Mouse (Mus musculus): Measurements from ENCODE around the gene Tnfsfm13. TPM values are rescaled to one million over a fixed set of nuclear protein-coding genes. Genes with fewer than 3 reads are reported as not detected.

The Tnfsfm13 gene
- polyA plus RNA-seq (2017; shearing (Covaris generic)), result not detected

GRCm38 (mm10) chr11:69695361-69696181, at the start of gene Tnfsfm13, which contains the start of gene Tnfsf12:
Tnfsfm13 (minus strand) TSS chr11:69696098.
Tnfsf12 (minus strand) TSS chr11:69695849.

GRCm38 (mm10) chr11:69685526-69686148, 10.3 kb downstream of the Tnfsfm13 start, which contains the start of gene Tnfsf13:
Tnfsf13 (minus strand) TSS chr11:69685784.

DNA sequence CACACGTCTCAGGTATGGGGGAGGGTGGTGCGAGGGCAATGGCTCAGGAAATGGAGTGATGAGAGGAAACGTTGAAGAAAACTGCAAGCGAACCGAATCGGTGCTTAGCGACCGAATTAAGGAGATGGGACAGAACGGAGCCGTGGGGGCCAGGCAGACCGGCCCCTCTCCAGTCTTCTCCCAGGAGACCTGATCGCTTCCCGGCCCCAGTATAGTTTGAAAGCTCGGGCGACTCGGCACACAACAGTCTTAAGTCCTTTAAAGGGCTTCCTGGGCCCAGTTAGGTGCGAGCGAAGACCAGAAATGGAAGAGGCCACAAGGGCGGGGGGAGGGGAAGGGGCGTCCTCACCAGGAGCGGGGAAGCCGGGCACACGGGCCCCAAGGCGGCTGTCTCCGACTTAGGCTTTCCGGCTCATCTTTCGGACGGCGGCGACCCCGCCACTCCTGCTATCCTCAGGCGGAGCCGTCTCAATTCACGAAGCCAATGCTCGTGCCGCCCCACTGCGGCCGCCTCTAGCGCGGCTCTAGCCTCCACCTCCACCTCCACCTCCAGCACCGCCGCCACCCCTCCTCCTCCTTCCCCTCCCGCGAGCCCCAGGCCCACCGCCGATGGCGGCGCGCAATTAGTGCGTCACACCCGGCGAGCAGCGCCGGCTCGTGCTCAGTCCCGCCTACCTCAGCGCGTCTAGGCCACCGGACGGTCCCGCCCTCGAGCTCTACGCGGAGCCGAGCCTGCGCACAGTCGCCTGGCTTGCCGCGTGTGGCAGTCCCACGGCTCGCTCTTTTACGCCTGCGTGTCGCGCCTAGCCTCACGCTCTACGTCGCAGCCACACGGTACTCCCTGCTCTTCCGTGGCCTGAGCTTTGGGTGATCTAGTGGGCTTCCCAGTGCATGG, 14.3 kb downstream of the Tnfsfm13 start, which contains the start of gene Senp3:
Senp3 (minus strand) TSS at position 771 of the 895 bp plus-strand sequence.

GRCm38 (mm10) chr11:69672211-69672706, 23.6 kb downstream of the Tnfsfm13 start, which contains the start of gene Eif4a1:
Eif4a1 (minus strand) TSS chr11:69672423.

GRCm38 (mm10) chr11:69665961-69666664, 29.8 kb downstream of the Tnfsfm13 start, which contains the start of gene Cd68:
Cd68 (minus strand) TSS chr11:69666153.

DNA sequence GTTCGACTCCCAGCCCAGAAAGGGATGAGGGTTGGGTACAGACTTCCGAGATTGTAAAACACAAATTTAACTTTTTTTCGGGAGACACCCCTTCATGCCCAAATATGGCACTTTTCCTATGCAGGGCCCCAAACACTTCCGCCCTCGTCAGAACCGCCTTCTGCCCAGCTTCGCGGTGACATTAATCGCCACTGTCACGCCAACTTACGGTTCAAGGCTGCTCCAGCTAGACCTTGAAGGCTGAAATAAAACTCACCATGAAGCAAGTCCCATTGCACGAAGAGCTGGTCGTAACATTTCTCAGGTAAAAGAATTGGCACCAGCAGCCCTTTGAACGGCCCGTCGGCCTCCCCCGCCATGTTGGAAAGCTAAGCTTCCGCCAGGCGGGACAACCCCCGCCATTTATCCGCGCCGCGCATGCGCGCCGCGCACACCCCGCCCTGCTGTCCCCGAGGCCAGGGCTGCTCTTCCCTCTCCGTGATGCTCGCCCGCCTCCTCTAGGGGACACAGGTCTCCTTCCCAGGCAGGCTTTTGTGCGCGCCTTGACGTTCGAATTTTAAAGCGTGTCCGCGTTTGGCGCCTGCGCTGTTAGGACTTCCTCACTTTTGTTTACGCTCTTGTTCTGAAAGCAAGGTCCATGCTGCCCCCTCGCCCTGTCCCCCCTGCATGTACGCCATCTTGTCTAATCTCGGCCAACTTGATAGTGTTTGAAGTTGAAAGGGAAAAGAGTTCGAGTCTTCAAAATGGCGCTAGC, 33.5 kb downstream of the Tnfsfm13 start, which contains the start of gene Mpdu1:
Mpdu1 (minus strand) TSS at position 430 of the 754 bp plus-strand sequence.

GRCm38 (mm10) chr11:69655264-69656064, 40.4 kb downstream of the Tnfsfm13 start, which contains the start of gene Sox15:
Sox15 (plus strand) TSS chr11:69655314.

Other genes starting within 250 kb of the Tnfsfm13 start
- 0.02 TPM for gene Dnah2, start 147.0 kb downstream of the Tnfsfm13 start, polyA plus RNA-seq (2017; shearing (Covaris generic))
- 0.11 TPM for gene Efnb3, start 135.9 kb downstream of the Tnfsfm13 start, polyA plus RNA-seq (2017; shearing (Covaris generic))
- 14.9 TPM for gene Wrap53, start 115.8 kb downstream of the Tnfsfm13 start, polyA plus RNA-seq (2017; shearing (Covaris generic))
- gene Trp53, start 115.7 kb downstream of the Tnfsfm13 start, polyA plus RNA-seq (2017; shearing (Covaris generic)), result 212 TPM
- not detected for gene Atp1b2, start 90.2 kb downstream of the Tnfsfm13 start, polyA plus RNA-seq (2017; shearing (Covaris generic))
- not detected for gene Shbg, start 78.2 kb downstream of the Tnfsfm13 start, polyA plus RNA-seq (2017; shearing (Covaris generic))
- not detected for gene Sat2, start 74.1 kb downstream of the Tnfsfm13 start, polyA plus RNA-seq (2017; shearing (Covaris generic))
- gene Fxr2, start 63.1 kb downstream of the Tnfsfm13 start, polyA plus RNA-seq (2017; shearing (Covaris generic)), result 73.2 TPM
- gene Sox15, start 40.8 kb downstream of the Tnfsfm13 start, polyA plus RNA-seq (2017; shearing (Covaris generic)), result not detected
- gene Mpdu1, start 33.5 kb downstream of the Tnfsfm13 start, polyA plus RNA-seq (2017; shearing (Covaris generic)), result 49.4 TPM
- 2.1 TPM for gene Cd68, start 29.9 kb downstream of the Tnfsfm13 start, polyA plus RNA-seq (2017; shearing (Covaris generic))
- gene Eif4a1, start 23.7 kb downstream of the Tnfsfm13 start, polyA plus RNA-seq (2017; shearing (Covaris generic)), result 703 TPM
- 41.7 TPM for gene Senp3, start 14.0 kb downstream of the Tnfsfm13 start, polyA plus RNA-seq (2017; shearing (Covaris generic))
- not detected for gene Tnfsf13, start 10.3 kb downstream of the Tnfsfm13 start, polyA plus RNA-seq (2017; shearing (Covaris generic))
- not detected for gene Tnfsf12, start 249 bp downstream of the Tnfsfm13 start, polyA plus RNA-seq (2017; shearing (Covaris generic))
- 56.9 TPM for gene Polr2a, start 62.5 kb upstream of the Tnfsfm13 start, polyA plus RNA-seq (2017; shearing (Covaris generic))
- not detected for gene Slc35g3, start 65.9 kb upstream of the Tnfsfm13 start, polyA plus RNA-seq (2017; shearing (Covaris generic))
- 8.0 TPM for gene Zbtb4, start 69.8 kb upstream of the Tnfsfm13 start, polyA plus RNA-seq (2017; shearing (Covaris generic))
- gene Chrnb1, start 99.8 kb upstream of the Tnfsfm13 start, polyA plus RNA-seq (2017; shearing (Covaris generic)), result 2.2 TPM
- gene Fgf11, start 105.8 kb upstream of the Tnfsfm13 start, polyA plus RNA-seq (2017; shearing (Covaris generic)), result not detected
- not detected for gene Tmem102, start 109.5 kb upstream of the Tnfsfm13 start, polyA plus RNA-seq (2017; shearing (Covaris generic))
- gene Gm39566, start 119.2 kb upstream of the Tnfsfm13 start, polyA plus RNA-seq (2017; shearing (Covaris generic)), result not detected
- gene Spem2, start 122.4 kb upstream of the Tnfsfm13 start, polyA plus RNA-seq (2017; shearing (Covaris generic)), result not detected
- gene Spem1, start 126.1 kb upstream of the Tnfsfm13 start, polyA plus RNA-seq (2017; shearing (Covaris generic)), result not detected
- 0.09 TPM for gene Nlgn2, start 141.7 kb upstream of the Tnfsfm13 start, polyA plus RNA-seq (2017; shearing (Covaris generic))
- 27.8 TPM for gene Tmem256, start 142.4 kb upstream of the Tnfsfm13 start, polyA plus RNA-seq (2017; shearing (Covaris generic))
- gene Plscr3, start 150.3 kb upstream of the Tnfsfm13 start, polyA plus RNA-seq (2017; shearing (Covaris generic)), result 18.0 TPM
- gene Tnk1, start 162.6 kb upstream of the Tnfsfm13 start, polyA plus RNA-seq (2017; shearing (Covaris generic)), result not detected
- not detected for gene Tmem95, start 181.9 kb upstream of the Tnfsfm13 start, polyA plus RNA-seq (2017; shearing (Covaris generic))
- gene Kctd11, start 185.3 kb upstream of the Tnfsfm13 start, polyA plus RNA-seq (2017; shearing (Covaris generic)), result 0.51 TPM
- 615 TPM for gene Acap1, start 199.4 kb upstream of the Tnfsfm13 start, polyA plus RNA-seq (2017; shearing (Covaris generic))
- 2.6 TPM for gene 2810408A11Rik, start 204.9 kb upstream of the Tnfsfm13 start, polyA plus RNA-seq (2017; shearing (Covaris generic))
- gene Neurl4, start 205.0 kb upstream of the Tnfsfm13 start, polyA plus RNA-seq (2017; shearing (Covaris generic)), result 7.7 TPM
- gene Gps2, start 217.8 kb upstream of the Tnfsfm13 start, polyA plus RNA-seq (2017; shearing (Covaris generic)), result 253 TPM
- gene Eif5a, start 225.9 kb upstream of the Tnfsfm13 start, polyA plus RNA-seq (2017; shearing (Covaris generic)), result 965 TPM
- not detected for gene Ybx2, start 239.7 kb upstream of the Tnfsfm13 start, polyA plus RNA-seq (2017; shearing (Covaris generic))

All from naive thymus-derived CD4-positive, alpha-beta T cell, adult 5 months (primary cell).